Mouse (Mus musculus) neural tube, embryonic 11.5 days (tissue): ENCODE data around the gene Vmn2r25. TPM values are rescaled to one million over a fixed set of nuclear protein-coding genes. Genes with fewer than 3 reads are reported as not detected.
"Not testable (repeated sequence)": the region's sequence is repeated elsewhere in the genome, so short reads cannot be mapped to it uniquely, and the experiment has no call there.

Experiments used
- ATAC-seq: fragments of 200-750 bp; cut with Nextera tagmentation; 2 replicates; pipeline ENCODE4 v1.8.0; 2017; ENCODE audit warnings: moderate number of reproducible peaks, mild to moderate bottlenecking, moderate TSS enrichment, moderate library complexity; ENCODE audit not compliant: insufficient read depth, low FRiP score, low TSS enrichment
- DNase-seq: peaks from one replicate; pipeline ENCODE4 v3.0.0-alpha.2; 2015; ENCODE audit warnings: low spot score
- H3K27ac ChIP-seq: fragments of 300-500 bp; sonication (generic); 2 replicates; pipeline ENCODE4 v1.5.1; 2014; ENCODE audit warnings: low read depth, mild to moderate bottlenecking, low read length
- H3K27me3 ChIP-seq: fragments of 300-500 bp; sonication (generic); 2 replicates; pipeline ENCODE4 v1.6.1; 2014; ENCODE audit warnings: mild to moderate bottlenecking, low read length, mixed read lengths; ENCODE audit not compliant: control insufficient read depth, insufficient read depth
- H3K36me3 ChIP-seq: fragments of 300-500 bp; sonication (generic); 2 replicates; pipeline ENCODE4 v1.6.1; 2014; ENCODE audit warnings: mild to moderate bottlenecking, low read length, moderate library complexity, mixed read lengths; ENCODE audit not compliant: control insufficient read depth, insufficient read depth
- H3K4me1 ChIP-seq: fragments of 300-500 bp; sonication (generic); 2 replicates; pipeline ENCODE4 v1.6.1; 2014; ENCODE audit warnings: low read length, mixed read lengths; ENCODE audit not compliant: control insufficient read depth, insufficient read depth
- H3K4me2 ChIP-seq: fragments of 300-500 bp; sonication (generic); 2 replicates; pipeline ENCODE4 v1.6.1; 2014; ENCODE audit warnings: low read depth, mild to moderate bottlenecking, moderate library complexity
- H3K4me3 ChIP-seq: fragments of 300-500 bp; sonication (generic); 2 replicates; pipeline ENCODE4 v1.5.1; 2014; ENCODE audit warnings: low read depth, low read length
- H3K9ac ChIP-seq: fragments of 300-500 bp; sonication (generic); 2 replicates; pipeline ENCODE4 v1.6.1; 2014; ENCODE audit warnings: mild to moderate bottlenecking, low read length
- H3K9me3 ChIP-seq: fragments of 300-500 bp; sonication (generic); 2 replicates; pipeline ENCODE4 v1.6.1; 2016; ENCODE audit warnings: low read length; ENCODE audit not compliant: control insufficient read depth
- WGBS: fragments of 180-500 bp; shearing (Covaris S2); extraction: QIAGEN DNeasy Blood & Tissue Kit; methylation state at CpG from one replicate; pipeline ENCODE4 v1.1.7; 2014; 5-methylcytosine and 5-hydroxymethylcytosine counted together
- polyA plus RNA-seq: library from polyadenylated mRNA; unstranded; fragments of >200 nt; fragmentation: Nextera tagmentation; extraction: Ambion mirVana; gene quantifications from 2 replicates; pipeline ENCODE4 v1.2.1, GENCODE M21; 2014

Vmn2r25 gene
- not detected in 2 replicates for polyA plus RNA-seq

- H3K27me3 ChIP-seq, ATAC-seq, DNase-seq, H3K4me1 ChIP-seq, H3K27ac ChIP-seq, H3K4me2 ChIP-seq, H3K9ac ChIP-seq, H3K36me3 ChIP-seq, H3K9me3 ChIP-seq, H3K4me3 ChIP-seq: not testable (repeated sequence)
- WGBS = 70% methylated on average over 1 of the region's 2 CpGs
Observed at GRCm38 (mm10) chr6:123853363-123853762, at the start of gene Vmn2r25. Gene Vmn2r25 (minus strand): TSS chr6:123853463.

DNA sequence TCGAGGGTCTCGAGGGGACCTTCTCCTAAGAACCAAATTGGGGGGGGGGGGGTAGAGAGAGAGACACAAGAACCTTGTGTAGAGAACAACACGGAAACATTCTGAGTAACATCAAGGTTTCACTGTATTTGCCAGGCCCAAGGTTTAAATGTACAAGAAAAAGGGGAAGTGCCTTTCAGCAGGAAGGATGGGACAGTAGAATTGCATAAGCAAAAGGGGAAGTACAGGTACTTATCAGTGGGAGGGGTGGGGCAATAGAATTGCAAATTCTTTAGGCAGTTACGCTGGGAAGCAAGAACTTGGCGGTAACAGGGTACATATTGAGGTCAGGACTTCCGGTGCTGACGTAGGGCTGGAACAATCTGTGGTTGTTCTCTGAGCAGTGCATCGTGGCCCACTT, 33.3 kb downstream of the Vmn2r25 start:
- H3K4me2 ChIP-seq = no peak overlapping the region
- H3K27me3 ChIP-seq = no peaks in the 10 kb centered on the region
- H3K27ac ChIP-seq = no peak overlapping the region
- H3K9me3 ChIP-seq = no peaks in the 10 kb centered on the region
- H3K4me3 ChIP-seq = no peak overlapping the region
- WGBS = 84% methylated on average over 8 of the region's 8 CpGs
- DNase-seq = no peak
- H3K9ac ChIP-seq = no peak overlapping the region
- no peak for ATAC-seq
- no peaks in the 10 kb centered on the region for H3K4me1 ChIP-seq
- H3K36me3 ChIP-seq = no peaks in the 10 kb centered on the region

GRCm38 (mm10) chr6:123810291-123810690, 43.0 kb downstream of the Vmn2r25 start:
- H3K9ac ChIP-seq, H3K4me1 ChIP-seq, H3K36me3 ChIP-seq, H3K4me2 ChIP-seq, DNase-seq, H3K9me3 ChIP-seq, H3K27ac ChIP-seq, H3K27me3 ChIP-seq, ATAC-seq, H3K4me3 ChIP-seq: not testable (repeated sequence)

GRCm38 (mm10) chr6:123793746-123794145, 59.5 kb downstream of the Vmn2r25 start:
- ATAC-seq = no peak

GRCm38 (mm10) chr6:123784857-123785256, 68.4 kb downstream of the Vmn2r25 start:
- 62% methylated on average over 2 of the region's 2 CpGs for WGBS
- H3K9me3 ChIP-seq = no peaks in the 10 kb centered on the region
- ATAC-seq (no peak), DNase-seq (no peak)
- H3K27me3 ChIP-seq = no peaks in the 10 kb centered on the region
- no peaks in the 10 kb centered on the region for H3K4me1 ChIP-seq
- no peak overlapping the region for H3K9ac ChIP-seq
- no peak overlapping the region for H3K27ac ChIP-seq
- H3K4me3 ChIP-seq = no peak overlapping the region
- H3K36me3 ChIP-seq = no peaks in the 10 kb centered on the region
- no peak overlapping the region for H3K4me2 ChIP-seq

More at GRCm38 (mm10) chr6:123793746-123794145, 59.5 kb downstream of the Vmn2r25 start:
- 44% methylated on average over 9 of the region's 9 CpGs for WGBS
- Histone ChIP-seq H3K27me3 (no peaks in the 10 kb centered on the region), H3K4me2 (no peak overlapping the region), H3K4me3 (no peak overlapping the region), H3K9ac (no peak overlapping the region), H3K9me3 (no peaks in the 10 kb centered on the region), H3K4me1 (no peaks in the 10 kb centered on the region), H3K27ac (no peak overlapping the region), H3K36me3 (no peaks in the 10 kb centered on the region)
- no peak for DNase-seq

DNA sequence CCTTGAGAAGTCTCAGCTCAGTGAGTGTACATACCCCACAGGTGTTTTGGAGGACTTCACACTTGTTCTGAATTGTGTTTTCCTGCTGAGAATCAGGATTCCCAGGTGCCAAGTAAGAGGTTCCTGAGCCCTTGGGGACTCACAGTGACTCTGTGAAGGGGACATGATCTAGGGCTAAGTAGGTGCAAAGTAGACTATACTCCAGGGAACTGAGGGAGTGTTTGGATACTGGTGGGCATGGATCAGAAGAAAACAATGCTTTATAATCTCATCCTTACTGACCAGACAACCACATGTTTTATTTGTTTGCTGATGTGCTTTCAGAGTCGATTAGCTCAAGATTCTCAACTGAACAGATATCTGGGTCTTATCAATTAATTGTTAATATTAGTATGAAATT, 74.7 kb downstream of the Vmn2r25 start, which contains the start of gene Vmn2r24:
Gene Vmn2r24, plus strand, starts transcription at position 301 of the 400 bp plus-strand sequence.
- no peak for DNase-seq
- 75% methylated on average over 1 of the region's 1 CpGs for WGBS

More for the DNA sequence above, 74.7 kb downstream of the Vmn2r25 start, which contains the start of gene Vmn2r24:
- Histone ChIP-seq H3K4me1 (no peaks in the 10 kb centered on the region), H3K9ac (no peak within 1 kb of the TSS), H3K27me3 (no peaks in the 10 kb centered on the region), H3K4me3 (no peak within 1 kb of the TSS), H3K36me3 (no peaks in the 10 kb centered on the region), H3K27ac (no peak within 1 kb of the TSS), H3K4me2 (no peak within 1 kb of the TSS), H3K9me3 (no peaks in the 10 kb centered on the region)
- no peak for ATAC-seq

Other genes with a start within 250 kb of the Vmn2r25 start
- gene Vmn2r22, start 202.7 kb downstream of the Vmn2r25 start, polyA plus RNA-seq = not detected in 2 replicates
- gene Vmn2r23, start 150.8 kb downstream of the Vmn2r25 start, polyA plus RNA-seq = not detected in 2 replicates
- not detected in 2 replicates for gene Vmn2r24, start 74.6 kb downstream of the Vmn2r25 start, polyA plus RNA-seq
- gene Vmn2r26, start 171.1 kb upstream of the Vmn2r25 start, polyA plus RNA-seq = not detected in 2 replicates